Mouse (Mus musculus) stomach, postnatal 0 days (tissue): ENCODE data around the gene Ppm1g.

Experiments
- CTCF ChIP-seq: IDR thresholded peaks from 2 replicates; pipeline ENCODE4 v1.5.1; 2016; ENCODE audit warnings: antibody characterized with exemption, low read depth, mild to moderate bottlenecking, moderate library complexity
- EP300 ChIP-seq: optimal IDR thresholded peaks from 2 replicates; pipeline ENCODE3; 2016; ENCODE audit warnings: antibody characterized with exemption

- TF ChIP-seq EP300, result no peak
- TF ChIP-seq CTCF, result no peak
These were observed 1.0 kb downstream of the Ppm1g start for GRCm38 (mm10) chr5:31219474-31219873.
